Mouse (Mus musculus) lung, postnatal 0 days (tissue): Measurements from ENCODE around the gene Gli2.

Experiments
- CTCF ChIP-seq: IDR thresholded peaks from 2 replicates; pipeline ENCODE4 v1.5.1; 2016; ENCODE audit warnings: antibody characterized with exemption, mild to moderate bottlenecking
- EP300 ChIP-seq: IDR thresholded peaks from 2 replicates; pipeline ENCODE4 v1.6.1; 2016; ENCODE audit warnings: antibody characterized with exemption, mild to moderate bottlenecking, control low read depth

GRCm38 (mm10) chr1:118802166-118802565, 251.3 kb downstream of the Gli2 start:
- TF ChIP-seq CTCF: no peak
- no peak for TF ChIP-seq EP300
